Mouse (Mus musculus) CH12.LX (cell line): ENCODE measurements at regions not wholly inside any gene's neighbourhood (a gene's known extent, or its start where the extent isn't known, plus 50 kb on each side); places are given as distances from the start of the nearest gene placed in this dataset.

Source experiments
- CTCF ChIP-seq, 2 experiments: IDR thresholded peaks in 1 of 2; conservative IDR thresholded peaks in 1 of 2; 2 replicates each; pipeline ENCODE4 v1.5.1; 2011 to 2012; ENCODE audit warnings: low read depth in 2 of 2, low read length in 2 of 2, improper control_type of control experiment in 1 of 2, inconsistent platforms in 1 of 2, mild to moderate bottlenecking in 1 of 2, moderate library complexity in 1 of 2
- ELF1 ChIP-seq: IDR thresholded peaks from 2 replicates; pipeline ENCODE4 v1.6.1; 2014; ENCODE audit warnings: low read depth, mild to moderate bottlenecking, inconsistent platforms, low read length, improper control_type of control experiment
- EP300 ChIP-seq: IDR thresholded peaks from 2 replicates; pipeline ENCODE4 v1.6.1; 2011; ENCODE audit warnings: low read length, improper control_type of control experiment
- ETS1 ChIP-seq: conservative IDR thresholded peaks from 2 replicates; pipeline ENCODE4 v1.6.1; 2012; ENCODE audit warnings: low read depth, mild to moderate bottlenecking, inconsistent platforms, low read length, improper control_type of control experiment, moderate library complexity
- MYC ChIP-seq: IDR thresholded peaks from 2 replicates; pipeline ENCODE4 v1.6.1; 2011; ENCODE audit warnings: low read depth, mild to moderate bottlenecking, improper control_type of control experiment, low read length
- POLR2A ChIP-seq: IDR thresholded peaks from 2 replicates; pipeline ENCODE4 v1.6.1; 2011; ENCODE audit warnings: low read depth, mild to moderate bottlenecking, improper control_type of control experiment, low read length
- RAD21 ChIP-seq: IDR thresholded peaks from 2 replicates; pipeline ENCODE4 v1.6.1; 2011; ENCODE audit warnings: low read depth, mild to moderate bottlenecking, low read length, improper control_type of control experiment, moderate library complexity
- UBTF ChIP-seq: IDR thresholded peaks from 2 replicates; pipeline ENCODE4 v1.6.1; 2012; ENCODE audit warnings: low read depth, mild to moderate bottlenecking, inconsistent platforms, low read length, improper control_type of control experiment, moderate library complexity
- USF1 ChIP-seq: IDR thresholded peaks from 2 replicates; pipeline ENCODE4 v1.6.1; 2014; ENCODE audit warnings: low read depth, mild to moderate bottlenecking, inconsistent platforms, low read length, improper control_type of control experiment
- ZKSCAN1 ChIP-seq: IDR thresholded peaks from 2 replicates; pipeline ENCODE4 v1.6.1; 2012; ENCODE audit warnings: low read depth, inconsistent platforms, low read length, improper control_type of control experiment, borderline replicate concordance

GRCm38 (mm10) chr10:99359439-99359866 is 96.4 kb downstream of the Dusp6 start:
- TF ChIP-seq ZKSCAN1 (no peak), UBTF (no peak), CTCF (conservative IDR thresholded peaks at IDR 0.05 in 1 of 2, IDR thresholded peaks at IDR 0.05 in 1 of 2; ENCODE audit: low read depth in 2 of 2, low read length in 2 of 2) (no peak), POLR2A (no peak), RAD21 (no peak), EP300 (no peak), USF1 (no peak), ETS1 (no peak), MYC (no peak), ELF1 (no peak)
